Mouse (Mus musculus) testis, adult 2 months (tissue): ENCODE measurements around the gene Gfpt1. TPM values are rescaled to one million over a fixed set of nuclear protein-coding genes. Genes with fewer than 3 reads are reported as not detected.

Experiments used
- H3K27ac ChIP-seq: fragments of 200-500 bp; 2 replicates; pipeline ENCODE4 v1.5.1; 2012; ENCODE audit warnings: low read depth, low read length; ENCODE audit not compliant: control insufficient read depth, insufficient read depth
- H3K27me3 ChIP-seq: fragments of 200-500 bp; 2 replicates; pipeline ENCODE4 v1.6.1; 2012; ENCODE audit warnings: mild to moderate bottlenecking, low read length, moderate library complexity; ENCODE audit not compliant: control insufficient read depth, insufficient read depth
- H3K36me3 ChIP-seq: fragments of 200-500 bp; 2 replicates; pipeline ENCODE4 v1.6.1; 2012; ENCODE audit warnings: mild to moderate bottlenecking, low read length; ENCODE audit not compliant: control insufficient read depth, insufficient read depth
- H3K4me1 ChIP-seq: fragments of 200-500 bp; 2 replicates; pipeline ENCODE4 v1.6.1; 2012; ENCODE audit warnings: low read length; ENCODE audit not compliant: control insufficient read depth, insufficient read depth
- H3K4me3 ChIP-seq: fragments of 200-500 bp; 2 replicates; pipeline ENCODE4 v1.5.1; 2012; ENCODE audit warnings: low read depth, mild to moderate bottlenecking, low read length, moderate library complexity, mixed read lengths; ENCODE audit not compliant: control insufficient read depth
- CTCF ChIP-seq: fragments of 200-500 bp; IDR thresholded peaks from 2 replicates; pipeline ENCODE4 v1.5.1; 2012; ENCODE audit warnings: low read depth, mild to moderate bottlenecking, inconsistent platforms, low read length, moderate library complexity; ENCODE audit not compliant: control insufficient read depth, insufficient read depth, insufficient replicate concordance
- POLR2A ChIP-seq: fragments of 200-500 bp; IDR thresholded peaks from 2 replicates; pipeline ENCODE4 v1.6.1; 2012; ENCODE audit warnings: low read depth, mild to moderate bottlenecking, inconsistent platforms, low read length, moderate library complexity; ENCODE audit not compliant: control insufficient read depth
- polyA plus RNA-seq: library from polyadenylated mRNA; depleted of rRNA; stranded (reverse); fragments of >200 nt; gene quantifications from 2 replicates; pipeline ENCODE4 v1.2.3, GENCODE M21; 2012

The Gfpt1 gene
- polyA plus RNA-seq, 1 experiment, result 37.7 TPM

- H3K36me3 ChIP-seq, result no peaks in the 10 kb centered on the region
- H3K27ac ChIP-seq, result no peak overlapping the region
- no peak for TF ChIP-seq POLR2A
- TF ChIP-seq CTCF, result no peak; the same call in 1 of the 2 replicates
- no peaks in the 10 kb centered on the region for H3K4me1 ChIP-seq
- no peaks in the 10 kb centered on the region for H3K27me3 ChIP-seq
- H3K4me3 ChIP-seq, result no peak overlapping the region
These were observed 59.3 kb downstream of the Gfpt1 start for GRCm38 (mm10) chr6:87101955-87102353.

- no peak overlapping the region for H3K4me3 ChIP-seq
- no peaks in the 10 kb centered on the region for H3K4me1 ChIP-seq
- no peaks in the 10 kb centered on the region for H3K36me3 ChIP-seq
- H3K27ac ChIP-seq, result no peak overlapping the region
- TF ChIP-seq POLR2A, result no peak
- TF ChIP-seq CTCF, result no peak
- H3K27me3 ChIP-seq, result no peaks in the 10 kb centered on the region
These were observed 59.8 kb downstream of the Gfpt1 start for GRCm38 (mm10) chr6:87102421-87102911.

GRCm38 (mm10) chr6:87103314-87103713 lies 60.7 kb downstream of the Gfpt1 start:
- H3K27me3 ChIP-seq, result no peaks in the 10 kb centered on the region
- H3K36me3 ChIP-seq, result no peaks in the 10 kb centered on the region
- TF ChIP-seq POLR2A (no peak), CTCF (no peak)
- H3K4me1 ChIP-seq, result no peaks in the 10 kb centered on the region
- H3K27ac ChIP-seq, result no peak overlapping the region
- no peak overlapping the region for H3K4me3 ChIP-seq

GRCm38 (mm10) chr6:87104123-87104796 lies 61.6 kb downstream of the Gfpt1 start, which contains the start of gene D6Ertd527e:
TSS of gene D6Ertd527e (plus strand) at chr6:87104746.
- no peak within 1 kb of the TSS for H3K4me3 ChIP-seq
- H3K4me1 ChIP-seq, result no peaks in the 10 kb centered on the region
- no peak for TF ChIP-seq CTCF
- no peak for TF ChIP-seq POLR2A
- H3K36me3 ChIP-seq, result no peaks in the 10 kb centered on the region
- no peaks in the 10 kb centered on the region for H3K27me3 ChIP-seq
- H3K27ac ChIP-seq, result no peak within 1 kb of the TSS

GRCm38 (mm10) chr6:87111493-87111892 lies 68.8 kb downstream of the Gfpt1 start:
- no peaks in the 10 kb centered on the region for H3K36me3 ChIP-seq
- H3K4me3 ChIP-seq, result peak overlapping the region; percentile 76
- no peak overlapping the region for H3K27ac ChIP-seq
- no peaks in the 10 kb centered on the region for H3K27me3 ChIP-seq
- H3K4me1 ChIP-seq, result no peaks in the 10 kb centered on the region; the same call in 1 of the 2 replicates
- TF ChIP-seq CTCF (no peak), POLR2A (no peak)

- no peaks in the 10 kb centered on the region; the same call in 1 of the 2 replicates for H3K4me1 ChIP-seq
- no peaks in the 10 kb centered on the region for H3K27me3 ChIP-seq
- TF ChIP-seq CTCF (no peak), POLR2A (no peak)
- no peaks in the 10 kb centered on the region for H3K36me3 ChIP-seq
- H3K4me3 ChIP-seq, result peak overlapping the region; percentile 76
- H3K27ac ChIP-seq, result no peak overlapping the region
These were observed 69.5 kb downstream of the Gfpt1 start for GRCm38 (mm10) chr6:87112125-87112524.

- Histone ChIP-seq H3K36me3 (no peaks in the 10 kb centered on the region), H3K27ac (no peak overlapping the region), H3K4me3 (no peak overlapping the region), H3K27me3 (no peaks in the 10 kb centered on the region), H3K4me1 (no peaks in the 10 kb centered on the region)
- no peak for TF ChIP-seq CTCF
- TF ChIP-seq POLR2A, result no peak
These were observed 73.3 kb downstream of the Gfpt1 start for GRCm38 (mm10) chr6:87115981-87116380.

- Histone ChIP-seq H3K4me1 (no peaks in the 10 kb centered on the region), H3K4me3 (no peak overlapping the region), H3K27me3 (no peaks in the 10 kb centered on the region), H3K36me3 (no peaks in the 10 kb centered on the region), H3K27ac (no peak overlapping the region)
- TF ChIP-seq CTCF, result no peak
- no peak for TF ChIP-seq POLR2A
These were observed 74.0 kb downstream of the Gfpt1 start for GRCm38 (mm10) chr6:87116596-87116995.
